Mouse (Mus musculus): ENCODE measurements around the gene Wnt8b. TPM values are rescaled to one million over a fixed set of nuclear protein-coding genes. Genes with fewer than 3 reads are reported as not detected.

The Wnt8b gene
- polyA plus RNA-seq, 1 experiment: 6.6 TPM

DNA sequence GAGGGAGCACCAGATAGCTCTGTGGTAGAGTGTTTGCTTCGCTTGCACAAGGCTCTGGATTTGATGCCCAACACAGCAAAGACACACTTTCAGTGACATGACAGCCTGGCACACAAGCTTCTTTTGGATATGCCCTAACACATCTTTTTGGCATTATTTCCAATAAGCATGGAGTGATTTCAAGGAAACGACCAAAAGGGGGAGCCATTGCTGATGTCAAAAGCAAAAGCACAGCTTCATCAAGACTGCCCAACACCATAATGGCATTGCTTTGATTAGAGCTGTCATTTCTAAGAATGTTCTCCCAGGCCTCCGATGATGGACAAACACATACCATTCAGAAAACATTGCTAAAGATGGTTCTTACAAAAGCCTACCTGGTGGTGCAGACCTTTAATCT is 16.7 kb upstream of the Wnt8b start:
- H3K36me3 ChIP-seq (ENCODE audit: control insufficient read depth, insufficient read depth, low read length): no peaks in the 10 kb centered on the region
- no peaks in the 10 kb centered on the region for H3K27me3 ChIP-seq (ENCODE audit: control insufficient read depth, insufficient read depth, low read length)
- DNase-seq: peak; percentile 13
- TF ChIP-seq POLR2A (IDR thresholded peaks at IDR 0.05; ENCODE audit: control insufficient read depth, extremely low read depth, insufficient read depth, low read length, poor library complexity) (no peak), CTCF (IDR thresholded peaks at IDR 0.05; ENCODE audit: borderline replicate concordance, control insufficient read depth, extremely low read depth, insufficient read depth, low read length, poor library complexity) (no peak)
- no peak overlapping the region for H3K4me3 ChIP-seq (ENCODE audit: control insufficient read depth, insufficient read depth, low read length)
- no peaks in the 10 kb centered on the region for H3K4me1 ChIP-seq (replicated peaks; ENCODE audit: control insufficient read depth, insufficient read depth, low read length)
- no peak overlapping the region for H3K27ac ChIP-seq (ENCODE audit: control insufficient read depth, insufficient read depth, low read length)
- 57% methylated on average over 3 of the region's 3 CpGs for WGBS

- no peak overlapping the region for H3K4me3 ChIP-seq (ENCODE audit: control insufficient read depth, insufficient read depth, low read length)
- TF ChIP-seq POLR2A (IDR thresholded peaks at IDR 0.05; ENCODE audit: control insufficient read depth, extremely low read depth, insufficient read depth, low read length, poor library complexity): no peak
- TF ChIP-seq CTCF (IDR thresholded peaks at IDR 0.05; ENCODE audit: borderline replicate concordance, control insufficient read depth, extremely low read depth, insufficient read depth, low read length, poor library complexity): peak; percentile 93
- peak; percentile 79 for DNase-seq
Measured at GRCm38 (mm10) chr19:44487266-44487665, 6.0 kb upstream of the Wnt8b start.

GRCm38 (mm10) chr19:44496511-44496910 is 3.2 kb downstream of the Wnt8b start:
- H3K36me3 ChIP-seq (ENCODE audit: control insufficient read depth, insufficient read depth, low read length): no peaks in the 10 kb centered on the region
- no peak for DNase-seq
- no peaks in the 10 kb centered on the region for H3K4me1 ChIP-seq (replicated peaks; ENCODE audit: control insufficient read depth, insufficient read depth, low read length)
- TF ChIP-seq CTCF (IDR thresholded peaks at IDR 0.05; ENCODE audit: borderline replicate concordance, control insufficient read depth, extremely low read depth, insufficient read depth, low read length, poor library complexity) (no peak), POLR2A (IDR thresholded peaks at IDR 0.05; ENCODE audit: control insufficient read depth, extremely low read depth, insufficient read depth, low read length, poor library complexity) (no peak)
- H3K4me3 ChIP-seq (ENCODE audit: control insufficient read depth, insufficient read depth, low read length): no peak overlapping the region
- H3K27me3 ChIP-seq (ENCODE audit: control insufficient read depth, insufficient read depth, low read length): no peaks in the 10 kb centered on the region; the same call in 1 of the 2 replicates
- WGBS: 17% methylated on average over 8 of the region's 8 CpGs
- no peak overlapping the region for H3K27ac ChIP-seq (ENCODE audit: control insufficient read depth, insufficient read depth, low read length)

More at GRCm38 (mm10) chr19:44487266-44487665, 6.0 kb upstream of the Wnt8b start:
- WGBS: 8% methylated on average over 8 of the region's 8 CpGs
- no peaks in the 10 kb centered on the region for H3K27me3 ChIP-seq (ENCODE audit: control insufficient read depth, insufficient read depth, low read length)
- no peaks in the 10 kb centered on the region for H3K36me3 ChIP-seq (ENCODE audit: control insufficient read depth, insufficient read depth, low read length)
- no peaks in the 10 kb centered on the region for H3K4me1 ChIP-seq (replicated peaks; ENCODE audit: control insufficient read depth, insufficient read depth, low read length)
- no peak overlapping the region for H3K27ac ChIP-seq (ENCODE audit: control insufficient read depth, insufficient read depth, low read length)

- Histone ChIP-seq H3K27ac (ENCODE audit: control insufficient read depth, insufficient read depth, low read length) (no peak overlapping the region), H3K36me3 (ENCODE audit: control insufficient read depth, insufficient read depth, low read length) (no peaks in the 10 kb centered on the region), H3K27me3 (ENCODE audit: control insufficient read depth, insufficient read depth, low read length) (no peaks in the 10 kb centered on the region; the same call in 1 of the 2 replicates), H3K4me1 (replicated peaks; ENCODE audit: control insufficient read depth, insufficient read depth, low read length) (no peaks in the 10 kb centered on the region), H3K4me3 (ENCODE audit: control insufficient read depth, insufficient read depth, low read length) (no peak overlapping the region)
- no peak for DNase-seq
- WGBS: 78% methylated on average over 10 of the region's 10 CpGs
- TF ChIP-seq CTCF (IDR thresholded peaks at IDR 0.05; ENCODE audit: borderline replicate concordance, control insufficient read depth, extremely low read depth, insufficient read depth, low read length, poor library complexity) (no peak), POLR2A (IDR thresholded peaks at IDR 0.05; ENCODE audit: control insufficient read depth, extremely low read depth, insufficient read depth, low read length, poor library complexity) (no peak)
Measured at GRCm38 (mm10) chr19:44496941-44497340, 3.7 kb downstream of the Wnt8b start.

GRCm38 (mm10) chr19:44498936-44499335 is 5.7 kb downstream of the Wnt8b start:
- TF ChIP-seq CTCF (IDR thresholded peaks at IDR 0.05; ENCODE audit: borderline replicate concordance, control insufficient read depth, extremely low read depth, insufficient read depth, low read length, poor library complexity) (no peak), POLR2A (IDR thresholded peaks at IDR 0.05; ENCODE audit: control insufficient read depth, extremely low read depth, insufficient read depth, low read length, poor library complexity) (no peak)
- H3K36me3 ChIP-seq (ENCODE audit: control insufficient read depth, insufficient read depth, low read length): no peaks in the 10 kb centered on the region
- no peak for DNase-seq
- H3K27ac ChIP-seq (ENCODE audit: control insufficient read depth, insufficient read depth, low read length): no peak overlapping the region
- WGBS: 82% methylated on average over 6 of the region's 6 CpGs
- H3K4me1 ChIP-seq (replicated peaks; ENCODE audit: control insufficient read depth, insufficient read depth, low read length): peaks cover 5% of the 10 kb centered on the region; the same call in 1 of the 2 replicates
- H3K4me3 ChIP-seq (ENCODE audit: control insufficient read depth, insufficient read depth, low read length): no peak overlapping the region
- H3K27me3 ChIP-seq (ENCODE audit: control insufficient read depth, insufficient read depth, low read length): no peaks in the 10 kb centered on the region; the same call in 1 of the 2 replicates

DNA sequence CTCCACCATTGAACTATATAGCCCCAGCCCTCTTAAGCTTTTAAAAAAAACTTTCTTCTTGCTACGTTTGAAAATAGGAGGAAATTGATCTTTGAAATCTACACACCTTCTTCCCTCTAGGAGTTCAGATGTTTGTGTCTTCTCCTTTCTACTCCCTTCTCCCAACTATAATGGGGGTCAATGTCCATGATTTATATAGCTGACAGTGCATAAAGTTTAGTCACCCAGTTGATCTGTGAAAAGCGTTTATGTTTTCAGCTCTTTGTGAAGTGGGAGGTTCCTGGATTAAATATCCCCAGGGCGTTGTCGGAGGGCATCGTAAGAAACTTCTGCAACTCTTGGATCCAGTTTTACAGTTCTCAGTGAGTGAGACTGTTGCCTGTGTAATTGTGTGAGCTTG is 7.0 kb downstream of the Wnt8b start:
- Histone ChIP-seq H3K27me3 (ENCODE audit: control insufficient read depth, insufficient read depth, low read length) (no peaks in the 10 kb centered on the region; the same call in 1 of the 2 replicates), H3K27ac (ENCODE audit: control insufficient read depth, insufficient read depth, low read length) (no peak overlapping the region), H3K4me1 (replicated peaks; ENCODE audit: control insufficient read depth, insufficient read depth, low read length) (peaks cover 8% of the 10 kb centered on the region), H3K4me3 (ENCODE audit: control insufficient read depth, insufficient read depth, low read length) (no peak overlapping the region), H3K36me3 (ENCODE audit: control insufficient read depth, insufficient read depth, low read length) (no peaks in the 10 kb centered on the region)
- TF ChIP-seq POLR2A (IDR thresholded peaks at IDR 0.05; ENCODE audit: control insufficient read depth, extremely low read depth, insufficient read depth, low read length, poor library complexity): no peak
- TF ChIP-seq CTCF (IDR thresholded peaks at IDR 0.05; ENCODE audit: borderline replicate concordance, control insufficient read depth, extremely low read depth, insufficient read depth, low read length, poor library complexity): no peak
- DNase-seq: no peak
- 92% methylated on average over 5 of the region's 5 CpGs for WGBS

DNA sequence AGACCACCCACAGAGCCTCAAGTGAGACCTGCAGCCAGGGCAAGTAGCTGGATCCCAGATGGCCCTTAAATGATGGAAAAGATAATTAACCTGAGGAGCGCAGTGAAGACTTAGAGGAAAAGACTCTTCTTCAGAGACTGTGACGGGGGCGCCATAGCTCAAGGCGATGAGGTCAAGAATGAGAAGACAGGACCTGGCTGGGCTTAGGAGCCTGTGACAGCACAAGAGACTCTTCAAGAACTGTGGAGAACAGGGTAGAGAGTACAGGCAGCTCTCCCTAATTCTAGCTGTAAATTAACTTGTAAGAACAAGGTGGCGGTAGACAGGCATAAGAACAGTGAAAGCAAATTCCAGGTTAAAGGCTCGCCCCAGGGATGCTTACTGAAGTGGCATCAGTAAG is 8.7 kb downstream of the Wnt8b start:
- H3K27me3 ChIP-seq (ENCODE audit: control insufficient read depth, insufficient read depth, low read length): no peaks in the 10 kb centered on the region
- no peak for DNase-seq
- TF ChIP-seq CTCF (IDR thresholded peaks at IDR 0.05; ENCODE audit: borderline replicate concordance, control insufficient read depth, extremely low read depth, insufficient read depth, low read length, poor library complexity): no peak
- TF ChIP-seq POLR2A (IDR thresholded peaks at IDR 0.05; ENCODE audit: control insufficient read depth, extremely low read depth, insufficient read depth, low read length, poor library complexity): no peak
- WGBS: 97% methylated on average over 6 of the region's 6 CpGs
- H3K36me3 ChIP-seq (ENCODE audit: control insufficient read depth, insufficient read depth, low read length): no peaks in the 10 kb centered on the region
- no peak overlapping the region for H3K4me3 ChIP-seq (ENCODE audit: control insufficient read depth, insufficient read depth, low read length)
- peaks cover 12% of the 10 kb centered on the region for H3K4me1 ChIP-seq (replicated peaks; ENCODE audit: control insufficient read depth, insufficient read depth, low read length)
- H3K27ac ChIP-seq (ENCODE audit: control insufficient read depth, insufficient read depth, low read length): no peak overlapping the region
